Mouse (Mus musculus) limb, embryonic 14.5 days (tissue): ENCODE results near the gene Baiap2. TPM values are rescaled to one million over a fixed set of nuclear protein-coding genes. Genes with fewer than 3 reads are reported as not detected.

Experiments
- ATAC-seq: fragments of 200-750 bp; cut with Nextera tagmentation; 2 replicates; pipeline ENCODE4 v1.8.0; 2017; ENCODE audit warnings: low read depth, moderate number of reproducible peaks, moderate TSS enrichment; ENCODE audit not compliant: low FRiP score
- DNase-seq: peaks from one replicate; pipeline ENCODE4 v3.0.0-alpha.2; 2015; ENCODE audit warnings: low spot score
- H3K27ac ChIP-seq: fragments of 300-500 bp; sonication (generic); replicated peaks from 2 replicates; pipeline ENCODE4 v1.5.1; 2014; ENCODE audit warnings: low read depth, mild to moderate bottlenecking, low read length, moderate library complexity, mixed read lengths
- H3K27me3 ChIP-seq: fragments of 300-500 bp; sonication (generic); 2 replicates; pipeline ENCODE4 v1.6.1; 2014; ENCODE audit warnings: low read length, mixed read lengths; ENCODE audit not compliant: control insufficient read depth, insufficient read depth
- H3K36me3 ChIP-seq: fragments of 300-500 bp; sonication (generic); 2 replicates; pipeline ENCODE4 v1.6.1; 2014; ENCODE audit warnings: mild to moderate bottlenecking, low read length, moderate library complexity, mixed read lengths; ENCODE audit not compliant: control insufficient read depth, insufficient read depth
- H3K4me1 ChIP-seq: fragments of 300-500 bp; sonication (generic); 2 replicates; pipeline ENCODE4 v1.6.1; 2014; ENCODE audit warnings: antibody characterized with exemption, low read length, mixed read lengths; ENCODE audit not compliant: control insufficient read depth, insufficient read depth
- H3K4me2 ChIP-seq: fragments of 300-500 bp; sonication (generic); replicated peaks from 2 replicates; pipeline ENCODE4 v1.6.1; 2014; ENCODE audit warnings: low read depth, mild to moderate bottlenecking, low read length, moderate library complexity; ENCODE audit not compliant: severe bottlenecking
- H3K4me3 ChIP-seq: fragments of 300-500 bp; sonication (generic); replicated peaks from 2 replicates; pipeline ENCODE4 v1.5.1; 2014; ENCODE audit warnings: low read length
- H3K9ac ChIP-seq: fragments of 300-500 bp; sonication (generic); 2 replicates; pipeline ENCODE4 v1.6.1; 2014; ENCODE audit warnings: mild to moderate bottlenecking, low read depth, low read length, moderate library complexity; ENCODE audit not compliant: severe bottlenecking
- H3K9me3 ChIP-seq: fragments of 300-500 bp; sonication (generic); 2 replicates; pipeline ENCODE4 v1.6.1; 2016; ENCODE audit warnings: low read length; ENCODE audit not compliant: control insufficient read depth
- POLR2A ChIP-seq: fragments of 200-500 bp; IDR thresholded peaks from 2 replicates; pipeline ENCODE4 v1.8.0; 2012; ENCODE audit warnings: inconsistent platforms, mild to moderate bottlenecking, moderate library complexity, borderline replicate concordance; ENCODE audit not compliant: insufficient read depth, insufficient read length; ENCODE audit errors: extremely low read depth
- WGBS: fragments of 180-500 bp; shearing (Covaris S2); extraction: QIAGEN DNeasy Blood & Tissue Kit; methylation state at CpG from one replicate; pipeline ENCODE4 v1.1.7; 2014; 5-methylcytosine and 5-hydroxymethylcytosine counted together
- polyA plus RNA-seq, 2 experiments: library from polyadenylated mRNA; depleted of rRNA in 1 of 2; stranded (reverse) in 1 of 2; unstranded in 1 of 2; fragments of >200 nt; fragmentation: Nextera tagmentation in 1 of 2; extraction: Ambion mirVana in 1 of 2; gene quantifications; 2 replicates each; pipeline versions ENCODE4 v1.2.1 to v1.2.3; 2012 to 2014

Baiap2 gene
- polyA plus RNA-seq, 2 experiments = 28.1 to 29.5 TPM

GRCm38 (mm10) chr11:119991338-119991678 lies 48.7 kb downstream of the Baiap2 start:
- DNase-seq (peak; percentile 90), ATAC-seq (peak; percentile 84)
- H3K4me3 ChIP-seq = no peak overlapping the region
- peaks cover 28% of the 10 kb centered on the region for H3K4me1 ChIP-seq
- no peak overlapping the region for H3K9ac ChIP-seq
- TF ChIP-seq POLR2A = no peak
- H3K9me3 ChIP-seq = no peaks in the 10 kb centered on the region
- 0 out of 2 replicates have a peak overlapping the region, but pooled peaks have one; percentile 43 for H3K27ac ChIP-seq
- no peaks in the 10 kb centered on the region for H3K27me3 ChIP-seq
- peak overlapping the region; percentile 31; the same call in 1 of the 2 replicates for H3K4me2 ChIP-seq
- 16% methylated on average over 10 of the region's 10 CpGs for WGBS
- peaks cover 19% of the 10 kb centered on the region for H3K36me3 ChIP-seq

GRCm38 (mm10) chr11:119997351-119997750 lies 54.8 kb downstream of the Baiap2 start:
- no peak for DNase-seq
- H3K36me3 ChIP-seq = peaks cover 43% of the 10 kb centered on the region
- H3K27me3 ChIP-seq = no peaks in the 10 kb centered on the region
- TF ChIP-seq POLR2A = no peak
- H3K4me1 ChIP-seq = no peaks in the 10 kb centered on the region
- no peak overlapping the region for H3K27ac ChIP-seq
- H3K9ac ChIP-seq = no peak overlapping the region
- no peak for ATAC-seq
- WGBS = 91% methylated on average over 16 of the region's 16 CpGs
- H3K4me2 ChIP-seq = no peak overlapping the region
- no peaks in the 10 kb centered on the region for H3K9me3 ChIP-seq
- no peak overlapping the region for H3K4me3 ChIP-seq

- H3K4me3 ChIP-seq = no peak overlapping the region
- no peak for ATAC-seq
- TF ChIP-seq POLR2A = no peak
- no peaks in the 10 kb centered on the region for H3K9me3 ChIP-seq
- 69% methylated on average over 5 of the region's 5 CpGs for WGBS
- no peak overlapping the region for H3K4me2 ChIP-seq
- H3K36me3 ChIP-seq = peaks cover 26% of the 10 kb centered on the region
- no peak overlapping the region for H3K27ac ChIP-seq
- H3K27me3 ChIP-seq = no peaks in the 10 kb centered on the region
- DNase-seq = no peak
- H3K4me1 ChIP-seq = no peaks in the 10 kb centered on the region
- H3K9ac ChIP-seq = no peak overlapping the region
These were observed 59.5 kb downstream of the Baiap2 start for GRCm38 (mm10) chr11:120002041-120002440.

GRCm38 (mm10) chr11:120002634-120003220 lies 60.2 kb downstream of the Baiap2 start:
- H3K27me3 ChIP-seq = no peaks in the 10 kb centered on the region
- H3K27ac ChIP-seq = no peak overlapping the region
- H3K4me3 ChIP-seq = no peak overlapping the region
- peaks cover 28% of the 10 kb centered on the region for H3K36me3 ChIP-seq
- no peak overlapping the region for H3K9ac ChIP-seq
- ATAC-seq (no peak), DNase-seq (no peak)
- WGBS = 85% methylated on average over 7 of the region's 7 CpGs
- H3K4me1 ChIP-seq = no peaks in the 10 kb centered on the region
- H3K4me2 ChIP-seq = no peak overlapping the region
- no peak for TF ChIP-seq POLR2A
- no peaks in the 10 kb centered on the region for H3K9me3 ChIP-seq

GRCm38 (mm10) chr11:120005434-120006317 lies 63.1 kb downstream of the Baiap2 start:
- peaks cover 15% of the 10 kb centered on the region; the same call in 1 of the 2 replicates for H3K36me3 ChIP-seq
- TF ChIP-seq POLR2A = no peak
- H3K4me3 ChIP-seq = no peak overlapping the region
- no peak overlapping the region for H3K9ac ChIP-seq
- no peaks in the 10 kb centered on the region for H3K27me3 ChIP-seq
- H3K4me1 ChIP-seq = no peaks in the 10 kb centered on the region
- no peak overlapping the region for H3K4me2 ChIP-seq
- H3K9me3 ChIP-seq = no peaks in the 10 kb centered on the region
- no peak overlapping the region for H3K27ac ChIP-seq
- no peak for ATAC-seq
- no peak for DNase-seq
- 86% methylated on average over 18 of the region's 18 CpGs for WGBS
